Comparison of ENCODE assay signal across 17 mouse cellular contexts in the genomic region with DNA sequence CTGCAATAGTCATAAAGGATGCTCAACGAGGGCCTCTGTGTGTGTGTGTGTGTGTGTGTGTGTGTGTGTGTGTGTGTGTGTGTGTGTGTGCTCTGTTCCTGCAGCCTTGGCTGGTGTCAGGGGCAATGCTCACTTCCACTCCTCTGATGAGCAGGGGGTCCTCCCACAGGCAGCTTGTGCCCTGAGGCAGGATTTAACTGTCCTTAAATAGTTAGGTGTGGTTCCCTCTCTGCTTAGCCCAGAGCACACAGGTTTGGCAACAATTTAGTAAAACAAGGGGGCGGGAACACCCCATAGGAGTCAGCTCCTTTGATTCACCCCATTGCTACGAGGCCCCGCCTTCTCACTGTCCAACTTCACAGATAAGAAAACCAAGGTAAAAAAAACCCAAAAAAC.
DNase-seq lines count a peak whose midpoint lies in the region; ATAC-seq and TF ChIP-seq lines count a peak whose summit lies in the region.
"Had no signal": no experiment of that assay in that cellular context is flagged by ENCODE, and none has a peak within 500 bp of the region (broad histone marks: within the 10 kb centered on the region; RNA-seq: fewer than 3 reads in every experiment).

No protein-coding gene starts in this region.

- 52% methylated on average over 4 of the region's 4 CpGs for WGBS in forebrain, embryonic 16.5 days
- WGBS in midbrain, embryonic 15.5 days = 69% methylated on average over 4 of the region's 4 CpGs

- H3K27me3 ChIP-seq in forebrain, embryonic 16.5 days (replicated peaks; ENCODE audit: control insufficient read depth, insufficient read depth, low read length) = no peaks in the 10 kb centered on the region
- no peaks in the 10 kb centered on the region for H3K27me3 ChIP-seq in midbrain, embryonic 15.5 days (replicated peaks)
- H3K27me3 ChIP-seq: kidney, embryonic 15.5 days had no signal

- H3K9ac ChIP-seq in forebrain, embryonic 16.5 days (replicated peaks; ENCODE audit: low read depth, low read length) = peak overlapping the region; percentile 27
- no peak overlapping the region for H3K9ac ChIP-seq in midbrain, embryonic 15.5 days
- H3K9ac ChIP-seq: heart, embryonic 13.5 days; kidney, embryonic 15.5 days; lung, embryonic 14.5 days had no signal

- peak overlapping the region; percentile 88 for H3K27ac ChIP-seq in layer of hippocampus, adult 2 months
- peak overlapping the region; percentile 94 for H3K27ac ChIP-seq in forebrain, embryonic 16.5 days (ENCODE audit: low read length)
- peak overlapping the region; percentile 52 for H3K27ac ChIP-seq in midbrain, embryonic 15.5 days
- H3K27ac ChIP-seq: heart, embryonic 13.5 days; kidney, embryonic 15.5 days had no signal

- H3K4me3 ChIP-seq in layer of hippocampus, adult 2 months = no peak overlapping the region
- H3K4me3 ChIP-seq in forebrain, embryonic 16.5 days (replicated peaks; ENCODE audit: low read length) = no peak overlapping the region
- no peak overlapping the region for H3K4me3 ChIP-seq in midbrain, embryonic 15.5 days
- H3K4me3 ChIP-seq: erythroblast, embryonic 14.5 days; heart, embryonic 13.5 days; kidney, embryonic 15.5 days had no signal

- H3K4me1 ChIP-seq in forebrain, embryonic 16.5 days (replicated peaks; ENCODE audit: control insufficient read depth, insufficient read depth, low read length) = peaks cover 54% of the 10 kb centered on the region
- peaks cover 17% of the 10 kb centered on the region for H3K4me1 ChIP-seq in midbrain, embryonic 15.5 days
- H3K4me1 ChIP-seq: heart, embryonic 13.5 days; kidney, embryonic 15.5 days had no signal

- no peaks in the 10 kb centered on the region for H3K36me3 ChIP-seq in forebrain, embryonic 16.5 days (ENCODE audit: control insufficient read depth, insufficient read depth)
- no peaks in the 10 kb centered on the region for H3K36me3 ChIP-seq in midbrain, embryonic 15.5 days (replicated peaks)
- H3K36me3 ChIP-seq: heart, embryonic 13.5 days; kidney, embryonic 15.5 days had no signal

- no peaks in the 10 kb centered on the region for H3K9me3 ChIP-seq in forebrain, embryonic 16.5 days (ENCODE audit: control insufficient read depth, low read length)
- no peaks in the 10 kb centered on the region for H3K9me3 ChIP-seq in midbrain, embryonic 15.5 days
- H3K9me3 ChIP-seq: heart, embryonic 13.5 days; kidney, embryonic 15.5 days had no signal

- DNase-seq in layer of hippocampus, adult 2 months (ENCODE audit: low spot score in 2 of 2) = no peak
- DNase-seq in layer of hippocampus, postnatal 36 days = no peak
- DNase-seq in R1 (ENCODE audit: low read depth, low spot score) = peak; percentile 25
- DNase-seq in frontal cortex, postnatal 36 days (ENCODE audit: low spot score in 2 of 2) = no peak
- no peak for DNase-seq in kidney, postnatal 4 days
- DNase-seq: B cell, adult 2 months; heart, postnatal 36 days; lung, embryonic 14.5 days; lung, postnatal 4 days; thymus, adult 18-20 months had no signal

- no peak for TF ChIP-seq CTCF in layer of hippocampus, adult 2 months (conservative IDR thresholded peaks at IDR 0.05)

- no peak for ATAC-seq in forebrain, embryonic 16.5 days
- no peak for ATAC-seq in midbrain, embryonic 15.5 days (replicated peaks)
- ATAC-seq: intestine, embryonic 16.5 days had no signal

- H3K4me2 ChIP-seq in forebrain, embryonic 16.5 days (ENCODE audit: low read length) = 0 out of 2 replicates have a peak overlapping the region, but pooled peaks have one; percentile 26
- no peak overlapping the region for H3K4me2 ChIP-seq in midbrain, embryonic 15.5 days
- H3K4me2 ChIP-seq: heart, embryonic 13.5 days; kidney, embryonic 15.5 days; liver, embryonic 11.5 days; lung, embryonic 14.5 days had no signal
